Mouse (Mus musculus): ENCODE results near the gene Ubn1.

Gene Ubn1

DNA sequence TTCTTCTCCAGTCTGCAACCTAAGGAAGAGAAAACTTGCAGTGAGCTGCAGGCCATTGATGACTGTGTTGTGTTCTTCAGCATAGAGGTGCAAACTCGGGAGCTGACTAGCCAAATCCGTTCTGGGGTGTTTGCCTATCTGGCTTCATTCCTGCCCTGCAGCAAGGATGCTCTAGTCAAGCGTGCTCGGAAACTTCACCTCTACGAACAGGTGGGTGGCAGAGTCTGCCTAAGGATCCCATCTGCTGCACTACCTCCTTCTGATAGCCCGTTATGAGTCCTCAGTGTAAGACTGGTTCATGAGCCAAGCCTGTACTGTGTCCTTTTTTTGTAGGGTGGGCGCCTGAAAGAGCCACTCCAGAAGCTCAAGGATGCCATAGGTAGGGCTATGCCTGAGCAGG is 22.1 kb downstream of the Ubn1 start:
- no peak for DNase-seq (ENCODE audit: low read depth, low spot score)

- DNase-seq (ENCODE audit: low read depth, low spot score) = no peak
Measured at GRCm38 (mm10) chr16:5074341-5074740, 24.5 kb downstream of the Ubn1 start.

GRCm38 (mm10) chr16:5085196-5085595 is 35.3 kb downstream of the Ubn1 start:
- no peak for DNase-seq (ENCODE audit: low read depth, low spot score)

- DNase-seq (ENCODE audit: low read depth, low spot score) = no peak
Measured at GRCm38 (mm10) chr16:5086179-5086578, 36.3 kb downstream of the Ubn1 start.

DNA sequence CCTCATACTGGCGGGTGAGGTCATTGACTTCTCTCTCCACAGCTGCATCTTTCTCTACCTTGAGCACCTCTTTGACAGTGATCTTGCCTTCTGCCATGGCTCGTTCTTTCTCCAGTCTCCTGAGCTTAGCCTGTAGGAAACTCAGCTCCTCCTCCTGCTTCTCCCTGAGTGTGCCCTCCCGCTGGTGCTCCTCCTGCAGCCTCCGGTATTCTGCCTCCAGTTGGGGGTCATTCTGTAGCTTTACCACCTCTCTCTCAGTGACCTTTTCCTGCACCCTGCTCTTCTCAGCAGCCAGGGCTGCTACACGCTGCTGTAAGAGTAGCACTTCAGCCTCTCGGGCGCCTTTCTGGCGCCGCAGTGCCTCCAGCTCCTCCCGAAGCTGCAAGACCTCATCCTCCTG is 39.2 kb downstream of the Ubn1 start:
- DNase-seq (ENCODE audit: low read depth, low spot score) = no peak

- DNase-seq (ENCODE audit: low read depth, low spot score) = no peak
Measured at GRCm38 (mm10) chr16:5093285-5093684, 43.4 kb downstream of the Ubn1 start.

DNA sequence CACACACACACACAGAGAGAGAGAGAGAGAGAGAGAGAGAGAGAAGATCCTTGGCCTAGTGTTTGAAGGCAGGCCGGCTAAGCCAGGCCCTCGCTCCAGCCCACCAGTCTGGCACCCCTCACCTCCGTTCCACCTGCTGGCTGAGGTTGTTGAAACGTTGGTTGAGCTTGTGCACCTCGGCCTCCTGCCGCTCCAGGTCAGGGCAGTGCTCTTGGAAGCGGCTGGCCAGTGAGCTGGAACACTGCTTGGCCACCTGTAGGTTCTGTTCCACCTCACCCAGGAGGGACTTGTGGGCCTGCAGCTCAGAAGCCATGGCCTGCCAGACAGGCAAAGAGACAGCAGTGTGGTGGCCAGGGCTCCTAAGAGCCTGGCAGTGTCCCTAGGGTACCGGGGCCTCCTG is 46.6 kb downstream of the Ubn1 start:
- no peak for DNase-seq (ENCODE audit: low read depth, low spot score)

- DNase-seq (ENCODE audit: low read depth, low spot score) = no peak
Measured at GRCm38 (mm10) chr16:5101000-5101399, 51.1 kb downstream of the Ubn1 start.

DNA sequence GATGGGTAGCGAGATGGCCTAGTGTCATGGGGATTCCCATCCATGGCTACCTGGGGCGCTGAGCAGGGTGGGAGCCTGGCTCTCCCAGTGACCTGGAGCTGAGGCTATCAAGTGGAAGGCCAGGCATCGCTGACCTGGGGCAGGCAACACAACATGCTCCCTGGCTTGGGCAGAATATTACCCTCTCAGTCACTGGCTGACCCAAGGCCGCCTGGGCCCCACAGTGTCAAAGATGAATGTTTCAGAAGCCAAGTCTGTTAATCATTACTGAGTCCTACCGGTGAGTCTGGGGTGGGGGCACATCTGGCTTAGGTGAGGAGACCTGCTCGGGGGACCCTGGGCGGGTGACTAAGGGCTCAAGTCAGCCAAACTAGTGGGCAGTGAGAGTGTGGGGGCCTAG is 60.0 kb downstream of the Ubn1 start:
- DNase-seq (ENCODE audit: low read depth, low spot score) = no peak

DNA sequence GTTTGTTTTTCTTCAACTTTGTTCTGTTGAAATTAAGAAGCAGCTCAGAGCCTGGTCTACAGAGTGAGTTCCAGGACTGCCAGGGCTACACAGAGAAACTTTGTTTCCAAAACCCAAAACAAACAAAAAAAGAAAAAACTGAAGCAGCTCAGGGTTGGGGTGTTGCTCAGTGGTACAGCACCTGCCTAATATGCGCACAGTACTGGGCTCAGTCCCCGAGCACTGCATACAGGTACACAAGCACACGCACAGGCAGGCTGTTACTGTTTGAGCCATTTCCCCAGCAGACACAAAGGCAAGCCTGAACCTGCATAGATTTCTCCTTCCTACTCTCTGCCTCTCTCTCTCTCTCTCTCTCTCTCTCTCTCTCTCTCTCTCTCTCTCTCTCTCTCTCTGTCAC is 61.2 kb downstream of the Ubn1 start:
- no peak for DNase-seq (ENCODE audit: low read depth, low spot score)

GRCm38 (mm10) chr16:5113002-5113550 is 63.2 kb downstream of the Ubn1 start:
- no peak for DNase-seq (ENCODE audit: low read depth, low spot score)

- DNase-seq (ENCODE audit: low read depth, low spot score) = no peak
Measured at GRCm38 (mm10) chr16:5113582-5113981, 63.7 kb downstream of the Ubn1 start.

DNA sequence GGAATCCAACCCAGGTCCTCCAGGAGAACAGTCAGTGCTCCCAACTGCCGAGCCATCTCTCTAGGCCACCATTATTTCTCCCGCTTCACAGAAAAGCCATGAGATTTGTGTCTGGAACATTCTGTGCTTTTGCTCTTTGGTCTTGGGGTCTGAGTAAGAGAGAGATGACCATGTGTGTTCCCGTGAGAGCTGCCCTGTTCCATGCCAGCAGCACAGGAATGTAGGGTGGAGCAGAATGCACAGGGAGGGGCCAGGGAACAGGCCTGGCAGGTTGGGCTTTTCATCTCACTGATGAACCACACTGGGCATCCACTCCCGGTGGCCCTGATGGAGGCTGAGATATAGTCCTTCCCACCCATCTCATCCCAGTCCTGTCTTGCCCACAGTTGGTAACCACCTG is 69.5 kb downstream of the Ubn1 start:
- DNase-seq (ENCODE audit: low read depth, low spot score) = no peak

GRCm38 (mm10) chr16:5119845-5120244 is 70.0 kb downstream of the Ubn1 start:
- DNase-seq (ENCODE audit: low read depth, low spot score) = no peak

- no peak for DNase-seq (ENCODE audit: low read depth, low spot score)
Measured at GRCm38 (mm10) chr16:5123476-5123875, 73.6 kb downstream of the Ubn1 start.

GRCm38 (mm10) chr16:5130196-5130595 is 80.3 kb downstream of the Ubn1 start:
- DNase-seq (ENCODE audit: low read depth, low spot score) = no peak

- DNase-seq (ENCODE audit: low read depth, low spot score) = no peak
Measured at GRCm38 (mm10) chr16:5130766-5131165, 80.9 kb downstream of the Ubn1 start.

DNA sequence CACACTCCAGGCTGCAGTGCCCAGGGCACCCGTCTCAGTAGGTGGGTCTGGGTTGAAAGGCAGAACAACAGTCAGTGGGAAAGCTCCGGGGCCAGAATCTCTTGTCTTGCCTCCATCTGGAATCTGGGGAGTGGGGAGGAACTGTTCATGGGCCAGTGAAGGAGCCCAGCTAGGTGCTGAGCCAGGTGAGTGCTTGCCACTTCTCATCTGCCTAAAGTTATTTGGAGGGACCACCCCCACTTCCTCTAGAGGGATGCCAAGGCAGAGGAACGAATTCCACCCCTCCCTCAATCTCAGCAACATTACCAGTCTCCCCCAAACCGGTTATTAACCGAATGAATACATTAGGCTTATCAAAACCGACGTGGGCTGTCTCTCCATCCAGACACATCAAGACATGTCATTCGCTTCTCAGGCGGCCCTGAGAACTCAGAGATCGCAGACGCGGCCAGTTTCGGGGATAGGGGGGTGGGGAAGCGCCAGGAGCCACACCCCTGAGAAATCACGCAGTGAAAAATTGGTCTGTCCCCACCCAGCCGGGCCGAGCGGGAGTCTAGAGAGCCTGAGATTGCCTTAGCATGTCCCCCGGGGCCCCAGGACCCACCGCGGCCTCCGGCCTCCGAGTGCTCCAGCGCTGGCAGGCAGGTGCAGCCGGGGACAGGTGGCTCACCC is 81.5 kb downstream of the Ubn1 start:
- no peak for DNase-seq (ENCODE audit: low read depth, low spot score)

- DNase-seq (ENCODE audit: low read depth, low spot score) = no peak
Measured at GRCm38 (mm10) chr16:5132401-5132801, 82.5 kb downstream of the Ubn1 start, which contains the start of gene Ppl. Gene Ppl, minus strand, starts transcription at chr16:5132421.

DNA sequence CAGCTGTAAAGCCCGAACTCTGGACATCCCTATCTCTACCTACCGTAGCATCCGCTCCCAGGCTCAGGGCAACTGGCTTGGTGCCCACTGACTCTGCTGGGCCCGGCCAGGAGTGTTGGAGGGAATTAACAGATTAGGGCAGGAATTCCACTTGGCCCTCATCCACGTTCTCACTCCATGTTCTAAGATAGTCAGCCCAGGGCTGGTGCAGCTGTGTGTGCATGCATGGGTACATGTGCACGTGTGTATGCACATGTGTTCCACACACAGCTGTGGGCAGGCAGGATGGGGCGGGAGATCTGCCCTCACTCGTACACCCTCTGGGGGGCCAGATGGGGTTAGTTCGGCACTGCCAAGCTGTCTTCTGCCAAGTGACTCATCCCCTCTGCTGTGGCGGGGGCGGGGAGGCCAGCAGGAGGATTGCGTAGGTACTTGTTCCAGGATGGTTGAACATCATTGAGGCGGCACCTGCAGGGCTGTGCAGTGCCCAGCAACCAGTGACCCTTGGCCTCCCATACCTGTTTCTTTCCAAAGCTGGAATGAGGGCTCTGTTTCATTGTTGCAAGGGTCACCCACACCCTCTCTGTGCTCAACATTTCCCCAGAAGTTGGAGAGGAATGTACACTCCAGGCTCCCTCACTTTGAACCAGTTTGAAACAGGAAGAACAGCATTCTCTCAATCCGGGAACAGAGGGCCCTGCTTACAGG is 84.9 kb downstream of the Ubn1 start:
- no peak for DNase-seq (ENCODE audit: low read depth, low spot score)

DNA sequence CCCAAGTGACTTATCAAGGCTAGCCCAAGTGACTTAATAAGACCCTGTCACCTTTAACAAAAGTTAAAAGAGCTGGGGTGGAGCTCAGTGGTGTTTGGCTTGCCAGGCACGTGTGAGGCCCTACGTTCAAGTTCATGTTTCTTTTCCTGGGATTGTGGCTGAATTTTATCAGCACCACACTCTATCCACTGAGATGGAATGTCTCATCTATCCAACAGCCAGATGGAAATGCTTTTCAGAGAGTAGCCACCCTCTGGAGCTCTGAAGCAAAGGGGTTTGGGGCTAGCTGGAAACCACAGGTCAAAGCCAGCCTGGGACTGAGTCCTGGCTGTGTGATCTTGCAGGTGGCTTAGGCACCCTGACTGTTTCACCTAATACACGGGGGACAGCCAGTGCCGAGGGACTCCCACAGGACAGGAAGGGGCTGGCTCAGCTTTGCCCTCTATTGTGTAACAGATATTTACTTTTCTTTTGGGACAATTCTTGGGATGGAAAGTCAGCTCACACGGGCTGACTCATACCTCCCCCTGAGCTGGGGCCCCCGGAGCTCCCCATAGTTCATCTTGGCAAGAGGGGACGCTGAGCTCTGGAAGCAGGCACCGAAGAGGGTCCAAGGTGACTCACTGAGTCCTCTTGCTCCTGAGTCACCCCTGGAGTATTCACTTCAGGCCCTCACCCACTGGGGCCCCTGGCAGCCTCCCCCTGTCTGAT is 85.8 kb downstream of the Ubn1 start:
- DNase-seq (ENCODE audit: low read depth, low spot score) = no peak

Measured in telencephalon, adult 2 months (tissue).